Mouse (Mus musculus): ENCODE results near the gene Egf. TPM values are rescaled to one million over a fixed set of nuclear protein-coding genes. Genes with fewer than 3 reads are reported as not detected.

Gene Egf
- polyA plus RNA-seq, 1 experiment from 2014 or later: 2.3 TPM

GRCm38 (mm10) chr3:129738291-129739183 lies 16.6 kb downstream of the Egf start:
- H3K4me3 ChIP-seq (ENCODE audit: control insufficient read depth in 1 of 2, insufficient read depth in 1 of 2, low read depth in 1 of 2, low read length in 2 of 2): no peak overlapping the region
- no peaks in the 10 kb centered on the region for H3K36me3 ChIP-seq (ENCODE audit: control insufficient read depth, insufficient read depth, low read length)
- no peaks in the 10 kb centered on the region for H3K9me3 ChIP-seq (ENCODE audit: control insufficient read depth, low read length)
- H3K27me3 ChIP-seq (ENCODE audit: control insufficient read depth, insufficient read depth, low read length): no peaks in the 10 kb centered on the region
- H3K27ac ChIP-seq (replicated peaks in 1 of 2; ENCODE audit: control insufficient read depth in 1 of 2, insufficient read depth in 1 of 2, low read depth in 2 of 2, low read length in 2 of 2): no peak overlapping the region
- WGBS: 71% methylated on average over 16 of the region's 16 CpGs
- H3K9ac ChIP-seq (ENCODE audit: low read length): no peak overlapping the region
- H3K4me2 ChIP-seq (ENCODE audit: low read length): no peak overlapping the region
- no peaks in the 10 kb centered on the region for H3K4me1 ChIP-seq (ENCODE audit: control insufficient read depth in 2 of 2, insufficient read depth in 2 of 2, low read length in 2 of 2)
- no peak for ATAC-seq (ENCODE audit: insufficient number of reproducible peaks, insufficient read depth, low FRiP score, low read depth)

- ATAC-seq (ENCODE audit: insufficient number of reproducible peaks, insufficient read depth, low FRiP score, low read depth): no peak
- Histone ChIP-seq H3K4me3 (ENCODE audit: control insufficient read depth in 1 of 2, insufficient read depth in 1 of 2, low read depth in 1 of 2, low read length in 2 of 2) (no peak overlapping the region), H3K27ac (replicated peaks in 1 of 2; ENCODE audit: control insufficient read depth in 1 of 2, insufficient read depth in 1 of 2, low read depth in 2 of 2, low read length in 2 of 2) (no peak overlapping the region), H3K27me3 (ENCODE audit: control insufficient read depth, insufficient read depth, low read length) (no peaks in the 10 kb centered on the region), H3K36me3 (ENCODE audit: control insufficient read depth, insufficient read depth, low read length) (no peaks in the 10 kb centered on the region), H3K4me1 (ENCODE audit: control insufficient read depth in 2 of 2, insufficient read depth in 2 of 2, low read length in 2 of 2) (no peaks in the 10 kb centered on the region), H3K4me2 (ENCODE audit: low read length) (no peak overlapping the region), H3K9ac (ENCODE audit: low read length) (no peak overlapping the region), H3K9me3 (ENCODE audit: control insufficient read depth, low read length) (no peaks in the 10 kb centered on the region)
- WGBS: 63% methylated on average over 6 of the region's 6 CpGs
Measured at GRCm38 (mm10) chr3:129731636-129732035, 23.5 kb downstream of the Egf start.

- Histone ChIP-seq H3K27ac (replicated peaks in 1 of 2; ENCODE audit: control insufficient read depth in 1 of 2, insufficient read depth in 1 of 2, low read depth in 2 of 2, low read length in 2 of 2) (no peak overlapping the region), H3K4me3 (ENCODE audit: control insufficient read depth in 1 of 2, insufficient read depth in 1 of 2, low read depth in 1 of 2, low read length in 2 of 2) (no peak overlapping the region), H3K9ac (ENCODE audit: low read length) (no peak overlapping the region), H3K4me2 (ENCODE audit: low read length) (no peak overlapping the region), H3K36me3 (ENCODE audit: control insufficient read depth, insufficient read depth, low read length) (no peaks in the 10 kb centered on the region), H3K27me3 (ENCODE audit: control insufficient read depth, insufficient read depth, low read length) (no peaks in the 10 kb centered on the region), H3K4me1 (ENCODE audit: control insufficient read depth in 2 of 2, insufficient read depth in 2 of 2, low read length in 2 of 2) (0 out of 4 replicates have a peak, but pooled peaks cover 0 to 3% of the 10 kb centered on the region in 2 experiments), H3K9me3 (ENCODE audit: control insufficient read depth, low read length) (no peaks in the 10 kb centered on the region)
- WGBS: 26% methylated on average over 8 of the region's 8 CpGs
- no peak for ATAC-seq (ENCODE audit: insufficient number of reproducible peaks, insufficient read depth, low FRiP score, low read depth)
Measured at GRCm38 (mm10) chr3:129730426-129730825, 24.7 kb downstream of the Egf start.

GRCm38 (mm10) chr3:129729916-129730315 lies 25.2 kb downstream of the Egf start:
- Histone ChIP-seq H3K4me1 (ENCODE audit: control insufficient read depth in 2 of 2, insufficient read depth in 2 of 2, low read length in 2 of 2) (0 out of 4 replicates have a peak, but pooled peaks cover 0 to 3% of the 10 kb centered on the region in 2 experiments), H3K9me3 (ENCODE audit: control insufficient read depth, low read length) (no peaks in the 10 kb centered on the region), H3K4me2 (ENCODE audit: low read length) (no peak overlapping the region), H3K4me3 (ENCODE audit: control insufficient read depth in 1 of 2, insufficient read depth in 1 of 2, low read depth in 1 of 2, low read length in 2 of 2) (no peak overlapping the region), H3K27me3 (ENCODE audit: control insufficient read depth, insufficient read depth, low read length) (no peaks in the 10 kb centered on the region), H3K27ac (replicated peaks in 1 of 2; ENCODE audit: control insufficient read depth in 1 of 2, insufficient read depth in 1 of 2, low read depth in 2 of 2, low read length in 2 of 2) (no peak overlapping the region), H3K9ac (ENCODE audit: low read length) (no peak overlapping the region), H3K36me3 (ENCODE audit: control insufficient read depth, insufficient read depth, low read length) (no peaks in the 10 kb centered on the region)
- ATAC-seq (ENCODE audit: insufficient number of reproducible peaks, insufficient read depth, low FRiP score, low read depth): no peak
- WGBS: 80% methylated on average over 5 of the region's 5 CpGs

GRCm38 (mm10) chr3:129725592-129725991 lies 29.5 kb downstream of the Egf start:
- WGBS: 80% methylated on average over 5 of the region's 5 CpGs
- no peaks in the 10 kb centered on the region for H3K27me3 ChIP-seq (ENCODE audit: control insufficient read depth, insufficient read depth, low read length)
- no peaks in the 10 kb centered on the region for H3K9me3 ChIP-seq (ENCODE audit: control insufficient read depth, low read length)
- no peaks in the 10 kb centered on the region for H3K36me3 ChIP-seq (ENCODE audit: control insufficient read depth, insufficient read depth, low read length)
- no peak overlapping the region for H3K9ac ChIP-seq (ENCODE audit: low read length)
- ATAC-seq (ENCODE audit: insufficient number of reproducible peaks, insufficient read depth, low FRiP score, low read depth): no peak
- peaks cover 7 to 10% of the 10 kb centered on the region in 2 experiments for H3K4me1 ChIP-seq (ENCODE audit: control insufficient read depth in 2 of 2, insufficient read depth in 2 of 2, low read length in 2 of 2)
- peak overlapping the region; percentile 62 for H3K4me2 ChIP-seq (ENCODE audit: low read length)
- no peak overlapping the region for H3K27ac ChIP-seq (replicated peaks in 1 of 2; ENCODE audit: control insufficient read depth in 1 of 2, insufficient read depth in 1 of 2, low read depth in 2 of 2, low read length in 2 of 2)
- H3K4me3 ChIP-seq (ENCODE audit: control insufficient read depth in 1 of 2, insufficient read depth in 1 of 2, low read depth in 1 of 2, low read length in 2 of 2): peak overlapping the region in 1 of 2 experiments; percentile 59; a peak in 2 of 4 replicates

GRCm38 (mm10) chr3:129724961-129725501 lies 30.1 kb downstream of the Egf start:
- H3K36me3 ChIP-seq (ENCODE audit: control insufficient read depth, insufficient read depth, low read length): no peaks in the 10 kb centered on the region
- WGBS: under 1% methylated on average over 24 of the region's 24 CpGs
- ATAC-seq (ENCODE audit: insufficient number of reproducible peaks, insufficient read depth, low FRiP score, low read depth): peak; percentile 93

GRCm38 (mm10) chr3:129724505-129724904 lies 30.6 kb downstream of the Egf start:
- no peaks in the 10 kb centered on the region for H3K27me3 ChIP-seq (ENCODE audit: control insufficient read depth, insufficient read depth, low read length)
- H3K4me3 ChIP-seq (ENCODE audit: control insufficient read depth in 1 of 2, insufficient read depth in 1 of 2, low read depth in 1 of 2, low read length in 2 of 2): peak overlapping the region; percentile 59 to 65
- peak overlapping the region; percentile 75 to 79 for H3K27ac ChIP-seq (replicated peaks in 1 of 2; ENCODE audit: control insufficient read depth in 1 of 2, insufficient read depth in 1 of 2, low read depth in 2 of 2, low read length in 2 of 2)
- ATAC-seq (ENCODE audit: insufficient number of reproducible peaks, insufficient read depth, low FRiP score, low read depth): no peak
- no peaks in the 10 kb centered on the region for H3K36me3 ChIP-seq (ENCODE audit: control insufficient read depth, insufficient read depth, low read length)
- no peaks in the 10 kb centered on the region for H3K9me3 ChIP-seq (ENCODE audit: control insufficient read depth, low read length)
- peak overlapping the region; percentile 62 for H3K4me2 ChIP-seq (ENCODE audit: low read length)
- peak overlapping the region; percentile 73 for H3K9ac ChIP-seq (ENCODE audit: low read length)
- 60% methylated on average over 5 of the region's 5 CpGs for WGBS
- peaks cover 7 to 10% of the 10 kb centered on the region in 2 experiments for H3K4me1 ChIP-seq (ENCODE audit: control insufficient read depth in 2 of 2, insufficient read depth in 2 of 2, low read length in 2 of 2)

More at GRCm38 (mm10) chr3:129724961-129725501, 30.1 kb downstream of the Egf start:
- H3K9me3 ChIP-seq (ENCODE audit: control insufficient read depth, low read length): no peaks in the 10 kb centered on the region
- H3K4me1 ChIP-seq (ENCODE audit: control insufficient read depth in 2 of 2, insufficient read depth in 2 of 2, low read length in 2 of 2): peaks cover 7 to 10% of the 10 kb centered on the region in 2 experiments
- H3K4me3 ChIP-seq (ENCODE audit: control insufficient read depth in 1 of 2, insufficient read depth in 1 of 2, low read depth in 1 of 2, low read length in 2 of 2): peak overlapping the region; percentile 59 to 65
- peak overlapping the region; percentile 73 for H3K9ac ChIP-seq (ENCODE audit: low read length)
- peak overlapping the region; percentile 61 to 75 for H3K27ac ChIP-seq (replicated peaks in 1 of 2; ENCODE audit: control insufficient read depth in 1 of 2, insufficient read depth in 1 of 2, low read depth in 2 of 2, low read length in 2 of 2)
- peak overlapping the region; percentile 62 for H3K4me2 ChIP-seq (ENCODE audit: low read length)
- no peaks in the 10 kb centered on the region for H3K27me3 ChIP-seq (ENCODE audit: control insufficient read depth, insufficient read depth, low read length)

All from heart, embryonic 14.5 days (tissue).